Mouse (Mus musculus) duodenum, adult 2 months (tissue): ENCODE measurements around the gene Ss18l1. TPM values are rescaled to one million over a fixed set of nuclear protein-coding genes. Genes with fewer than 3 reads are reported as not detected.

ENCODE experiments used
- polyA plus RNA-seq: library from polyadenylated mRNA; depleted of rRNA; stranded (reverse); fragments of >200 nt; gene quantifications from 2 replicates; pipeline ENCODE4 v1.2.3, GENCODE M21; 2012; ENCODE audit warnings: low replicate concordance; rRNA removed

Ss18l1 gene
- polyA plus RNA-seq, result 4.0 and 4.5 TPM in 2 replicates

DNA sequence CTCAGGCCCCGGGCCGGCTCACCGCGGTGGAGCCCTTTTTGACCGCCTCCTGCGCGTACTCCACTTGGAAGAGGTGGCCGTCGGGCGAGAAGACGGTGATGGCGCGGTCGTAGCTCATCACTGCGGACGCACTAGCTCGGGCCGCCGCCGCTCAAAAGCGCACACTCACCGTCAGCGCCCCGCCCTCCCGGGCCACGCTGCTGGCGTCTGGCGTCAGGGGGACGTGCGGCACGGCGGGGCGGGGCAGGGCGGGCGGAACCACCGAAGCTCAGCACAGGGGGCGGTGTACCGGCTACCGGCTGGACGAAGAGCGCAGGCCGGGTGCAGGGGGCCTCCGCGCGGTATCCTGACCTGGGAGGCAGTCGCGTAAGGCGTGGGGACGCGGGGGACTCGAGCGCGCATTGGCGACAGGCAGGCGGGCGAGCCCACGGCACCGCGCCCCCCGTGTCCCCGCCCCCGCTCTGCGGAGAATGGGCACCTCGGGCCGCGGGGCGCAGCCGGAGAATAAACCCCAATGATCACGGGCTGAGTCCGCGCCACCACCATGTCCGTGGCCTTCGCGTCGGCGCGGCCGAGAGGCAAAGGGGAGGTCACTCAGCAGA is at the start of gene Ss18l1, which contains the start of gene Psma7:
Ss18l1 (plus strand) TSS at position 254 of the 602 bp plus-strand sequence.
Psma7 (minus strand) TSS at position 178 of the 602 bp plus-strand sequence.

DNA sequence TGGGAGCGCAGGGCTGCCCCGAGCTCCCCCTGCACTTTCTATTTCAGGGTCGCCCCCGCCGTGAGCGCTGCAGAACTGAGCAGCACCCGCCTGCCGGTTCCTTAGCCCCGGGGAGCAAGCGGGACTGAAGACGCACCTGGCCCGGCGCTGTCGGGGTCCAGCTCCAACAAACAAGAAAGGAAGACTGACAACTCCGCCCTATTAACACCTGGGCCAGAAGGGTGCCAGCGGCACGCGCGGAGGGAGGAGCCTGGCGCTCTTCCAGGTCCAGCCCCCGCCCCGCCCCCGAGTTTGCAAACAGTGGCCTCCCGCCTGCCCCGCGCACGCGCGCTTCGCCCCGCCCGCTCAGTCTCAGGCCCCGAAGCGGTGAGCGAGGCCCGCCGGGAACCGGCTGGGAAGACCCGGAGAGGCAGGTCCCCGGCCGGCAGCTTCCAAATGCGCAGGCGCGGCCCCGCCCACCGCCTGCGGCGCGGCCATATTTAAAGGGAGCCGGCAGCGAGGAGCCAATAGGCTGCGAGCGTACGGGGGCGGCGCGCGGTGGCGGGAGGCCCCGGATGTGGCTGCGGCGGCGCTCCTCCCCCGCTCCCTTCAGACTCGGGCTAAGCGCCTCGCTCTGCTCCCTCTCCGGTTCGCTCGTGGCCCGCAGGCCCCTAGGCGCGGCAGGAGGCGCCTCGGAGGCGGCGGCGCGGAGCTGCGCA is 17.8 kb upstream of the Ss18l1 start, which contains the start of gene Lsm14b:
Lsm14b (plus strand) TSS at position 587 of the 698 bp plus-strand sequence.

DNA sequence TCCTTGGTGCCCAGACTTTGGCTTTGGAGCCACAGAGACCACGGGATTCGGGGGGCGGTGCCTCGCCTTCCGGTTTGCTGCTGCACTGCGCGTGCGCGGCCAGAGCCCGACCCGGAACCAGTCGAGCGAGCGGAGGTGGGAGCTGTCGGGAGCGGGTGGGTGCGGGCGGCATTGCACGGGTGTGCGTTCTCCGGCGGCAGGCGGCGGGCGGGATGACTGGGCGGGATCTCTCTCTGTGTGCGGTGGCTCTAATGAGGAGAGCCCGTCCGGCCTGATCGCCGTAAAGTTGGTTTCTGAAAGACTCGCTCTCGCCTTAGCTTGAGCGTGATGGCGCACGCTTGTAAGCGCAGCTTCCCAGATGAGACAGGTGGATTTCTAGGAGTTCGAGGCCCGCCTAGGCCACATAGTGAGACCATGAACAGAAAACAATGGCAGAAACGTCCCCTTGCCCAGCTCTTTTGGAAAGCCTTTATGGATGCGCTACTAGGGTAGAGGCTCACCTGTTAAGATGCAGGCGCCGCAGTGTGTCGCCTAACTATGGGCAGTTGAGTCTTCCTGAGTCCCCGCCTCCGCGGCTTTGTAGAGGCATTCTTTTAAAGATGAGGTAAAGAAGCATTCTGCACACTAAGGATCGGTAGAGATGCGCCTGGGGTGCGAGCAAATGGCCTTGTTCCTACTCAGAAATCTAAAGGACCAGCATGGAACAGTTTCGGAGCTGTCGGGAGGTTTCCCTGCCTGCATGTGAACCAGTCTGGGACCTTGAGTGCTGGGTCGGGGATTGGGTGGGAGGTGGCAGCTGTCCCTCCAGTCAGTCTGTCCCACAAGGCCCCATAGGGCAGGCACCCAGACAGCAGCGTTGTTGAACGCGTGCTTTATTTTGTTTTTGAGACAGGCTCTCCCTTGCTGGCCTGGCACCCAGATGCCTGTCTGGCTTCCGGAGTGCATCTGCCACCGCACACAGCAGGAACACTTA is 28.5 kb downstream of the Ss18l1 start, which contains the start of gene Mtg2:
Mtg2 (plus strand) TSS at position 108 of the 973 bp plus-strand sequence.

GRCm38 (mm10) chr2:180103978-180104658 is 61.8 kb downstream of the Ss18l1 start, which contains the start of gene Hrh3:
Gene Hrh3 (minus strand): TSS chr2:180104488.

DNA sequence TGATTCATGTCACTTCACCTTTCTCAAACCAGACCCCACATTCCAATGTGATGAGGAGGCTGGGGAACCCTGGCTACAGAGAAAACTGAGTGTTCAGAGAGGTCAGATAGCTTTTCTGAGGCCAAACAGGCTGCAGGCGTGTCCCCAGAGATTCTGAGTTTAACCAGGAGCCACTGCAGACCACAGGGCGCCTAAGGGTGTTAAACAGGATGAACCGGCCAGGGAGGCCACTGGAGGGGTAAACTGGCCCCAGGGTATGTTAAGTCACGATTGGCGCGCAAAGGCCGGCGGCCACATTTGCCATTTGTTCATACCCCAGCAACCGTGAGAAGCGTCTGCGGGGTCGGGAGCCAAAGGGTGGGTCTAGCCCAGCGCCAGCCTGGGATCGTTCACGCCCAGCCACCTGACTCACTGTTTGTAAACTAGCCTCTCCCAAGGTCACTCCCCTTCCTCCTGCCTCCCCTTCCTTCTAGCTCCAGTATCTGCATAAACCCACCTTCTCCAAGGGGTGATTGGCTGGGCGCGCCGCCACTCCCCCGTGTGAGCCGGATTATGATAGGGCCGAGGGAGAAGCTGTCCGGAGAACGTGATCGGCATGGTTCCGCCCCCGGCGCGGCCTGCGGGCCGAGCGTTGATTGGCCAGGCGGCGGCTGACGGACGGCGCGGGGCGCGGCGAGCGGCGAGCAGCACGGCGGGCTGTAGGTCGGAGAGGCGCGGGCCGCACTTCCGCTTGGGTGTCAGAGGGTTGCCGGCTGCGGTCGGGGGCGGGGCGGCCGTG is 76.5 kb downstream of the Ss18l1 start, which contains the start of gene Osbpl2:
Osbpl2 (plus strand) TSS at position 646 of the 778 bp plus-strand sequence.

Other genes with a start within 250 kb of the Ss18l1 start
- 7.2 and 9.6 TPM in 2 replicates for gene Taf4, start 65.9 kb upstream of the Ss18l1 start, polyA plus RNA-seq
- gene Lsm14b, start 17.5 kb upstream of the Ss18l1 start, polyA plus RNA-seq, result 8.4 and 12.6 TPM in 2 replicates
- 113 and 121 TPM in 2 replicates for gene Psma7, start 76 bp upstream of the Ss18l1 start, polyA plus RNA-seq
- 8.9 and 9.2 TPM in 2 replicates for gene Mtg2, start 28.1 kb downstream of the Ss18l1 start, polyA plus RNA-seq
- gene Hrh3, start 62.0 kb downstream of the Ss18l1 start, polyA plus RNA-seq, result 0.33 TPM in 1 of 2 replicates, not detected in the other
- 13.1 and 16.0 TPM in 2 replicates for gene Osbpl2, start 76.8 kb downstream of the Ss18l1 start, polyA plus RNA-seq
- gene Adrm1, start 129.0 kb downstream of the Ss18l1 start, polyA plus RNA-seq, result 139 and 187 TPM in 2 replicates
- gene Lama5, start 183.3 kb downstream of the Ss18l1 start, polyA plus RNA-seq, result 39.0 and 40.2 TPM in 2 replicates
- gene Rps21, start 214.9 kb downstream of the Ss18l1 start, polyA plus RNA-seq, result 1,302 and 2,566 TPM in 2 replicates
- gene Cables2, start 231.0 kb downstream of the Ss18l1 start, polyA plus RNA-seq, result 18.6 and 22.5 TPM in 2 replicates
- 1.1 and 2.7 TPM in 2 replicates for gene Rbbp8nl, start 247.4 kb downstream of the Ss18l1 start, polyA plus RNA-seq